Mouse (Mus musculus) hindbrain, postnatal 0 days (tissue): ENCODE data around the gene Srxn1. TPM values are rescaled to one million over a fixed set of nuclear protein-coding genes. Genes with fewer than 3 reads are reported as not detected.

Source experiments
- ATAC-seq: fragments of 200-750 bp; cut with Nextera tagmentation; 2 replicates; pipeline ENCODE4 v1.8.0; 2017; ENCODE audit warnings: mild to moderate bottlenecking, moderate TSS enrichment, moderate library complexity
- DNase-seq: peaks from one replicate; pipeline ENCODE4 v3.0.0-alpha.2; 2015; ENCODE audit warnings: low spot score
- H3K27ac ChIP-seq: fragments of 300-500 bp; sonication (generic); 2 replicates; pipeline ENCODE4 v1.5.1; 2014; ENCODE audit warnings: mild to moderate bottlenecking
- H3K27me3 ChIP-seq: fragments of 300-500 bp; sonication (generic); 2 replicates; pipeline ENCODE4 v1.6.1; 2014; ENCODE audit warnings: low read length, mixed read lengths; ENCODE audit not compliant: insufficient read depth
- H3K36me3 ChIP-seq: fragments of 300-500 bp; sonication (generic); 2 replicates; pipeline ENCODE4 v1.6.1; 2014; ENCODE audit warnings: low read length, mixed read lengths; ENCODE audit not compliant: insufficient read depth
- H3K4me1 ChIP-seq: fragments of 300-500 bp; sonication (generic); 2 replicates; pipeline ENCODE4 v1.6.1; 2014; ENCODE audit warnings: antibody characterized with exemption, low read length, mixed read lengths; ENCODE audit not compliant: insufficient read depth
- H3K4me2 ChIP-seq: fragments of 300-500 bp; sonication (generic); 2 replicates; pipeline ENCODE4 v1.6.1; 2014; ENCODE audit warnings: low read depth, mild to moderate bottlenecking, low read length, moderate library complexity, mixed read lengths
- H3K4me3 ChIP-seq: fragments of 300-500 bp; sonication (generic); 2 replicates; pipeline ENCODE4 v1.5.1; 2014; ENCODE audit warnings: low read length
- H3K9ac ChIP-seq: fragments of 300-500 bp; sonication (generic); replicated peaks from 2 replicates; pipeline ENCODE4 v1.6.1; 2014; ENCODE audit warnings: mild to moderate bottlenecking, low read length, moderate library complexity, mixed read lengths
- H3K9me3 ChIP-seq: fragments of 300-500 bp; sonication (generic); 2 replicates; pipeline ENCODE4 v1.6.1; 2016; ENCODE audit warnings: low read length, mixed read lengths
- CTCF ChIP-seq: IDR thresholded peaks from 2 replicates; pipeline ENCODE4 v1.5.1; 2016; ENCODE audit warnings: antibody characterized with exemption, control low read depth, low read depth
- WGBS: fragments of 180-500 bp; shearing (Covaris S2); extraction: QIAGEN DNeasy Blood & Tissue Kit; methylation state at CpG from one replicate; pipeline ENCODE4 v1.1.7; 2014; 5-methylcytosine and 5-hydroxymethylcytosine counted together
- polyA plus RNA-seq: library from polyadenylated mRNA; unstranded; fragments of >200 nt; fragmentation: Nextera tagmentation; extraction: Ambion mirVana; gene quantifications from 2 replicates; pipeline ENCODE4 v1.2.1, GENCODE M21; 2015
- total RNA-seq: library from RNA; depleted of rRNA; stranded (reverse); fragments of >200 nt; gene quantifications from 2 replicates; pipeline ENCODE4 v1.2.3, GENCODE M21; 2014

Srxn1 gene
- total and polyA plus RNA-seq, 2 experiments from 2014 or later, result 26.8 to 51.7 TPM

DNA sequence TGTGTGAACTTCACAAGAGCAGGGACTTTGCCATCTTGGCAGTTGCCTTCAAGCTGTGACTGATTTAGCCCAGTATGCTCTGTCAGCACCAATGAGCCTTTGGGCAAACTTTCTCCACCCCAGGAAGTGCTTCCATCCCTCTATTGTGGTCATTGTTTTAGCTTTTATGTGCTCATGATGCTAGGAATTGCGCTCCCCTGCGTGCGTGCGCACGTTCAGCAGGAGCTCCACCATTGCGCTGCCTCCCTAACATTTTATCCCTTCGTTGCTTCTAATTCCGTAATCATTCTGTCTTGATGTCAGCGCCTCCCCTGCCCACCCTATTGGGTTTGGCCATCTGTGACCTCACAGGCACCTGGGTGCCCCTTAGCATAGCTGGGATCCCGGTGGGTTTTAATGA lies 1.3 kb downstream of the Srxn1 start:
- Histone ChIP-seq H3K4me3 (no peak overlapping the region), H3K27me3 (no peaks in the 10 kb centered on the region), H3K4me1 (no peaks in the 10 kb centered on the region), H3K4me2 (peak overlapping the region; percentile 85; the same call in 1 of the 2 replicates), H3K36me3 (no peaks in the 10 kb centered on the region), H3K27ac (no peak overlapping the region), H3K9ac (no peak overlapping the region), H3K9me3 (no peaks in the 10 kb centered on the region)
- no peak for TF ChIP-seq CTCF
- DNase-seq, result no peak
- no peak for ATAC-seq
- WGBS, result 94% methylated on average over 10 of the region's 10 CpGs

DNA sequence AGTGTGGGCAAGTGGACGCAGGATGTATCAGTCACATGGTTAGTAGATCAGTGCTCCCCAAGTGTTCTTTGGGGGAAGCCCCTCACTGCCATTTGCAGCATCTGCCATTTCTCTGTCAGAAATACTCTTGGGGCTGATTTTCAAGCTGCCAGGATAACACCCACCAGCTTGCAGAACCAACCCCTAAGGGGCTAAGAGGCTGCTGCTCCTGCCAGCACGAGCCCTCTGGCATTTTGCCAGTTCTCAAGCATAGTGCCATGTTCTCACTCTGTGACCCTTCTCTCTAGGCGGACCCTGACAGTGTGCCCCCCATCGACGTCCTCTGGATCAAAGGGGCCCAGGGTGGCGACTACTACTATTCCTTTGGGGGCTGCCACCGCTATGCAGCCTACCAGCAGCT lies 3.4 kb downstream of the Srxn1 start:
- no peaks in the 10 kb centered on the region for H3K27me3 ChIP-seq
- no peak for TF ChIP-seq CTCF
- no peak overlapping the region for H3K27ac ChIP-seq
- no peak for ATAC-seq
- no peaks in the 10 kb centered on the region for H3K36me3 ChIP-seq
- H3K9me3 ChIP-seq, result no peaks in the 10 kb centered on the region
- H3K4me1 ChIP-seq, result no peaks in the 10 kb centered on the region
- H3K4me2 ChIP-seq, result no peak overlapping the region
- DNase-seq, result no peak
- no peak overlapping the region for H3K9ac ChIP-seq
- H3K4me3 ChIP-seq, result no peak overlapping the region
- 37% methylated on average over 7 of the region's 7 CpGs for WGBS

DNA sequence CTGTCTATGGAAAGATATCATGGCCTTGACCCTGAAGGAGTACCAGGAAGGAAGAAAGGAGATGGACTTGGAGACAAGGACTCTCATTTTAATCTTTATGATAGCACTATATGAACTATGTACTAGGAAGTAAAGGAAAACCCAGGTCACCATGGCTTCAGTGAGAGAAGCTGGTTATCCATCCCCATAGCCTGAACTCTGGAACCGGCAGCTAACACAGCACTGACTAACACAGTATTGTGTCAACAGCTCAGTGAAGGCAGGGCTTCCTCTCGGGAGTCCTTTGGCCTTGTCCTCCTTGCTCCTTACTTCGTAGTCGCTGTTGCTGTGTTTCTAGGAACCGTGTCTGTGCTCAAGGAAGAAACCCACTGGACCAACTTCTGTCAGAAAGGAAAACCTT lies 4.1 kb downstream of the Srxn1 start:
- Histone ChIP-seq H3K36me3 (no peaks in the 10 kb centered on the region), H3K27me3 (no peaks in the 10 kb centered on the region), H3K27ac (no peak overlapping the region), H3K9me3 (no peaks in the 10 kb centered on the region), H3K4me2 (no peak overlapping the region), H3K4me1 (peaks cover 4% of the 10 kb centered on the region), H3K4me3 (no peak overlapping the region), H3K9ac (no peak overlapping the region)
- ATAC-seq (no peak), DNase-seq (no peak)
- TF ChIP-seq CTCF, result no peak
- WGBS, result 85% methylated on average over 5 of the region's 5 CpGs

DNA sequence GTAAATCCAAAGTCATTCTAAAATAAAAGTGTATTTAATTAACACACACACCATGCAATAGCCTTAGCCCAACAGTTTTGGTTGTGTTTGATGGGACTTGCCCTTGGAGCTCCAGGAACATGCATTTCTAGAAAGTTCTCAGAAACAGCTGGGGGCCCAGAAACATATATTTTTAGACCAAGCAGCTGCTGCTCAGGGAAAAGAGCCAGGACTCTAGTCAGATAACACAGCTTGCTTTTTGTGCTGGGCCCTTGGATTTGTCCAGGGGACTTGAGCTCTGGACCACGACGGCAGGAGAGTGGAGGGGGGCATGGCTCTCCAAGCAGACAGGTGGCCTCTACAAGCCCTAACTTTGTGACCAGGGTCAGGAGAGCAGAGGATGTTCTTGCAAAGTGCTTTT lies 6.0 kb downstream of the Srxn1 start:
- WGBS, result 60% methylated on average over 2 of the region's 2 CpGs
- Histone ChIP-seq H3K9me3 (no peaks in the 10 kb centered on the region), H3K27ac (no peak overlapping the region), H3K27me3 (no peaks in the 10 kb centered on the region), H3K4me2 (no peak overlapping the region), H3K4me3 (no peak overlapping the region), H3K9ac (no peak overlapping the region), H3K36me3 (no peaks in the 10 kb centered on the region), H3K4me1 (peaks cover 13% of the 10 kb centered on the region)
- ATAC-seq (no peak), DNase-seq (no peak)
- no peak for TF ChIP-seq CTCF

DNA sequence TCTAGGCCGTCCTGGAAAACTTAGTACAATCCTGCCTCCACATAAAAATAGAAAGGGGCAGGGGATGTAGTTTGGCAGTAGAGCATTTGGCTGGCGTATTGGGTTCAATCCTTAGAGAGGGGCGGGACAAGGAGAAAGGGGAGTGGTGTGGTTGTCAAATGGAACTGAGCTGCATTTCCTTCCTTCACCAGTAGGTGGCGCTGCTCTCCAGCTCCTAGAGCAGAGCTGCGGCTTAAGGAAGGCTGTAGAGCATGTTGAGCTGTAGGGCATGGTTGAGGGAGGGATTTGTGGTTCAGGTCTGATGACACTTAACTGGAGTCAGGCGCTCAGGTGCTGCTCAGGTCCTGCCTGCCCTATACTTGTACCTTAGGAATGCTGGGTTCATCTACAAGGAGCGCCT lies 6.6 kb downstream of the Srxn1 start:
- Histone ChIP-seq H3K27ac (no peak overlapping the region), H3K36me3 (no peaks in the 10 kb centered on the region), H3K9me3 (no peaks in the 10 kb centered on the region), H3K4me1 (peaks cover 13% of the 10 kb centered on the region), H3K27me3 (no peaks in the 10 kb centered on the region), H3K9ac (no peak overlapping the region), H3K4me3 (no peak overlapping the region), H3K4me2 (no peak overlapping the region)
- TF ChIP-seq CTCF, result peak; percentile 100
- ATAC-seq (peak; percentile 85), DNase-seq (peak; percentile 95)
- 10% methylated on average over 6 of the region's 7 CpGs for WGBS

DNA sequence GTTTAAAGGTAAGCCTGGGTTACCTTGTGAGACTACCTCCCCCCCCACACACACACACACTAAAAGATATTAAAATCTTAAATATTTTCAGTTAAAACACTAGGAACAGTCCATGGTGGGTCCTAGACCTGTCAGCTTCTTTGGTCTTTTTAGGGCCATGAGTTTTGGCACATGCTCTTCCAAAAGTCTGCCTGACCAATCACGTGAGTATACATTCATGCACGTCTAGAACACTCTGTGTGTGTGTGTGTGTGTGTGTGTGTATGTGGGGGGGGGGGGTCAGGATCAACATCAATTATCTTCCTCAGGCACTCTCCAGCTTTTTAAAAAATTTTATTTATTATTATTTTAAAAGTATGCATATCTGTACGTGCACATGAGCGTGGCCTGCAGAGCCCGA lies 7.2 kb downstream of the Srxn1 start:
- H3K9ac ChIP-seq, result no peak overlapping the region
- no peaks in the 10 kb centered on the region for H3K9me3 ChIP-seq
- peaks cover 13% of the 10 kb centered on the region for H3K4me1 ChIP-seq
- H3K36me3 ChIP-seq, result no peaks in the 10 kb centered on the region
- H3K4me2 ChIP-seq, result no peak overlapping the region
- H3K27ac ChIP-seq, result no peak overlapping the region
- no peaks in the 10 kb centered on the region for H3K27me3 ChIP-seq
- DNase-seq, result no peak
- no peak overlapping the region for H3K4me3 ChIP-seq
- 79% methylated on average over 5 of the region's 5 CpGs for WGBS
- ATAC-seq, result no peak
- no peak for TF ChIP-seq CTCF

DNA sequence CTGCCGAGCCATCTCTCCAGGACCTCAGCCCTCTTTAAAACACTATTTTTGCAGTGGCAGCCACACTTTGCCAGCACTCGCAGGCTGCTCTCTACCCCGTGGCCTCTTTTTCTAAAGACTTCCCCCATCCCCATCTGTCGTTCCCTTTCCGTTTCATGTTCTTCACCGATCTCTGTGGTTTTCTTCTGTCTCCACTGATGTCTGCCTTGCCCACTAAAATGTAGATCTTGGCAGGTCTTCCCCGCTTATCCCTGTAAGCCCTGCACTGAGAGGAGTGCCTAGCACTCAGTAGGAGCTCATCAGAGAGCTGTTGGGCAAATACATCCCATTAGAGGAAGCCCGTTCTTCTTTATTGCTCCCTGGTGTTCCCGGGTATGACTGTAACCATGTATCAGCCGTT lies 7.7 kb downstream of the Srxn1 start:
- H3K4me3 ChIP-seq, result no peak overlapping the region

More for the DNA sequence above, 7.7 kb downstream of the Srxn1 start:
- Histone ChIP-seq H3K4me1 (peaks cover 13% of the 10 kb centered on the region), H3K36me3 (no peaks in the 10 kb centered on the region), H3K4me2 (no peak overlapping the region), H3K27ac (no peak overlapping the region), H3K9ac (no peak overlapping the region), H3K27me3 (no peaks in the 10 kb centered on the region), H3K9me3 (no peaks in the 10 kb centered on the region)
- ATAC-seq (no peak), DNase-seq (no peak)
- TF ChIP-seq CTCF, result no peak
- 44% methylated on average over 10 of the region's 10 CpGs for WGBS
